Mouse (Mus musculus): ENCODE measurements at regions not wholly inside any gene's neighbourhood (a gene's known extent, or its start where the extent isn't known, plus 50 kb on each side); places are given as distances from the start of the nearest gene placed in this dataset.

DNA sequence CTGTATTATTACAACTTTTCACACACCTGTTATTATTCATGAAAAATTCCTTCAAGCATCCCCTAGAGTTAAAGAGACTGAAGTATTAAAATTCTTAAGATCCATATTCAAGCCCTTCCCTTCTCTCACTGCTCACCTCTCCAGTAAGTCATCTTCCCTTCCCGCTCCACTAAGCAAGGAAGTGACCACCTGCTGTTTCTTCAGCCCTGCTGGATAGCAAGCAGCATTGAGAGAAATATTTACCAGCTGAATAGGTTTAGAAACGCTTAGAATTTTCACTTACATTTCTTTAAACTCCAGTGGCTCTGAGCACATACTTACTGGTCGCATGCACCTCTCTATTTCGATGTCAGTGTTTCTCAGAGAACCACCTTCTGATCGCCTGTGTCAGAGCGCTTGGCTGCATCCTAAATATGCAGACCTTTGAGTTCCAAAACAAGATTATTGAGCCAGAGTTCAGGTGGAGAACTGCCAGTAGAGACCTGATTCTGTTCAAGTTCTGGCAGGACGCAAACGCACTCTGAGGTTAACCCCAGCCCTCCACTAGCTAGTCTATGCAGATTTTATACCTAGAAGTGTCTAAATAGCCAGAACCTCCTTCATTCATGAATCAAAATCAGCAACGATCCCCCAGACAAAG lies 314.9 kb downstream of the Mllt3 start:
- no peak for DNase-seq (ENCODE audit: low spot score in 2 of 2)

DNA sequence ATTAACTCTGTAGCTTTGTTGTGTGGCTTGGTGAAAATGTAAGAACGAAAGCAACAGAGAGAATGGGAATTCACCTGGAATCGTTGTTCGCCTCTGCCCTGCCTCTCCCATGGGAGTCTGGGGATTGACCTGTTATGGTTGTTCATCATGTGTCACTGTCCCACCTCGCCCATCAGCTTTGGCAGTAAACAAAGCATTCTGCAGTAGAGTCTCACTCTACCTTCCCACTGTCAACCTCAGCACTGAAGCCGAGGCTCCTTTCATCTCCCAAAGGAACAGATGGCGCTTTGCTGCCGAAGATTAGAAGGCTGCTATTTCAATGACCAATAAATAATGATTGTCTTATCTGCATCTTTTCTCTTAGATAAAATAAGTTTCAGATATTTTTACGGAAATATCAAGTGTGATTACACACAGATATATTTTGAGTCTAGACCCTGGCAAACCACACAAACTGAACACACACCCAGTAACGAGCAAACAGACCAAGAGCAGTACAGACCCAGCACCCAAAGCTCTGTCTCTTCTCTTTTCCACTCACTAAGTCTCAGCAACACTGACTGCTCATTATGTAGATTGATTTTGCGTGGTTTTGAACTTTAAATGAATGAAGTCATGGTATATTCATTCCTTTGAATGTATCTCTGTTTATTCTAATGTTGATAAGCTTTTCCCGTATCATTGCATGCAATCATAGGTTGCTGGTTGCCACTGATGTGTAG lies 317.8 kb downstream of the Mllt3 start:
- no peak for DNase-seq (ENCODE audit: low spot score in 2 of 2)

GRCm38 (mm10) chr4:87712691-87713090 lies 320.5 kb downstream of the Mllt3 start:
- DNase-seq (ENCODE audit: low spot score in 2 of 2), result no peak

GRCm38 (mm10) chr4:87712286-87712685 lies 320.9 kb downstream of the Mllt3 start:
- no peak for DNase-seq (ENCODE audit: low spot score in 2 of 2)

DNA sequence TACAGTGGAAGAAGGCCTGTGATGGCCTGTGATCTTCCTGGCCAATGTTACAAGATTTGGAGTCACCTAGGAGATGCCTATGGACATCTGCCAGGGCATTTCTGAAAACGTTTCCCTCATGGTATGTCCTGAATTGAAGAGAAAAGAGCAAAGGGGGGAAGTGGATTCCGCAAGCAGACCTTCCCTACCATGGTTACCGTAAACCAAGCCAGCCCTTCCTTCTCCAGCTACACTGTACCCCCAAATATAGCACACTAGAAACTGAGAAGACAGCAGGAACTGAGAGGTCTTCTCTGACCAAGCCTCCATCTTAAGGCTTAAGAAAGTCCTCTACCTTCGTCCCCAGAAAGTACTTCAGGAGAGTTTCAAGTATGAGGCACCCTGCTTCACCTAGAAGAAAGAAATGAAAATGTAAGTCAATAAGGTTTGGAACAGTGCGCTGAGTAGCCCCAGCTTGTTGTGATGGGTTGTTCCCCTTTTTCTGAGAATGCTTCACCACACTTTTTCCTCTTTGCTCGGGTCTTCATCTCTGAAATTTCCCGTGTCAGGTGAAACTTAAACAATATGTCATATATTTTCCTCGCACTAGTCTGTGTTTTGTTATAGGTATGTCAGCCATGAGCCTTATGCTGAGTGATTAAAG lies 321.9 kb downstream of the Mllt3 start:
- DNase-seq (ENCODE audit: low spot score in 2 of 2), result no peak

DNA sequence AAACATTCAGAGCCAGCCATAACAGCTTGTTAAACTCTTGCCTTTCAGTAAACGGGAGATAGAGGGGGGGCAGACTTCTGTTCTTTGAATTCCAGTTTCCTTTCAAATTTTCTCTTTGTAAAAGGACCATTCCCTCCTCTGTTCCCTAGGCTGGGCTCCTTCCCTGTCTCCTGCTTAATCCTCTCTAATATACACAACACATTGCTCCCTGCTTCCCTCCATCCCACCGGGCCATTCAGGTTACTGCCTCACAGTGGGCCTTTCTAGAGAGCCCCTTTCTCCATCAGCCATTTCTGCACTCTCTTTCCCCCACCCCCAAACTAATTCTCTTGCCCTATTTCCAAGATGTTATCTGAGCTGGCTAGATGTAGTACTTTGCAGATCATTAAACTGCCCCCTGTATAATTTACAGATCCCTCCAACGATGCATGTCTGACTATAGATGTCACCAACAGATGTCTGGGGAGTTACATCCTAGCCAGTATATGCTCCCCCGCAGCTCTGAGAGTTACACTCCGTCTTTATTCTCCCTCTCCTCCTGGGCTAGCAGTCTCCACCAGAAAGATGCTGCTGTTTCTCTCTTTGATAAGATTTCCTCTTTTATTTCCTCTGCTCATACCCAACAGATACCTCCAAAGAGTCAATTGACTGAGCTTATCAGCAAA lies 324.1 kb downstream of the Mllt3 start:
- DNase-seq (ENCODE audit: low spot score in 2 of 2), result no peak

GRCm38 (mm10) chr4:87707386-87707785 lies 325.8 kb downstream of the Mllt3 start:
- DNase-seq (ENCODE audit: low spot score in 2 of 2), result no peak

- no peak for DNase-seq (ENCODE audit: low spot score in 2 of 2)
Measured at GRCm38 (mm10) chr4:87702834-87703233, 330.3 kb downstream of the Mllt3 start.

DNA sequence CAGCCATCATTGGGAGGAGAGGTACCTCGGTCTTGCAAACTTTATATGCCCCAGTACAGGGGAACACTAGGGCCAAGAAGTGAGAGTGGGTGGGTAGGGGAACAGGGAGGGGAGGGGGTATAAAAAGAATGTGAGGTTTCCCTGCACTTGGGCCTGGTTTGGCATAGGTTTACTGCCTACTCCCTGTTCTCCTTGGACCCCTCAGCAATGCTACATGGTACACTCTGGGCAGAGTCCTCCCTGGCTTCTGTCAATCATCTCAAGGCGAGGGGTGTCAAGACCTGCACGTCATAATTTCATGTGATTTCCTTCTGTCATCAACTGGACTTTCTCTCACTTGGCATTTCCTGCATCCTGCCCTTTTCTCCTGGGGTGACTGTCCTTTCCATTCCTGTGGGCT lies 330.9 kb downstream of the Mllt3 start:
- no peak for DNase-seq (ENCODE audit: low spot score in 2 of 2)

DNA sequence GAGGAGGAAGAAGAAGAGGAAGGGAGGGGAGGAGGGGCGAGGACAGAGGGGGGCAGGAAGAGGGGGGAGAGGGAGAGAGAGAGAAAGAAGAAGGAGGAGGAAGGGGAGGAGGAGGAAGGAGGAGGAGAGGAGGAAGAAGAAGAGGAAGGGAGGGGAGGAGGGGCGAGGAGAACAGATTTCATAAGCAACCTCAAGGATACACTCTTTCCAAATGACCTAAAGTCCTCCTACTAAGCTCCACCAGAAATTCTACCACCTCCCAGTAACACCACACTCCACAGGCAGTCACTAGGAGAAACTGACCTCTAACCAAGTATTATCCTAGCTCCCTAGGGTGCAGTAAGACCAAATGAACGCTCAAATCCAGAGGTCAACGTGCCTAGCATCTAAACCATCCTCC lies 332.1 kb downstream of the Mllt3 start:
- DNase-seq (ENCODE audit: low spot score in 2 of 2), result no peak

GRCm38 (mm10) chr4:87700508-87700907 lies 332.7 kb downstream of the Mllt3 start:
- DNase-seq (ENCODE audit: low spot score in 2 of 2), result no peak

DNA sequence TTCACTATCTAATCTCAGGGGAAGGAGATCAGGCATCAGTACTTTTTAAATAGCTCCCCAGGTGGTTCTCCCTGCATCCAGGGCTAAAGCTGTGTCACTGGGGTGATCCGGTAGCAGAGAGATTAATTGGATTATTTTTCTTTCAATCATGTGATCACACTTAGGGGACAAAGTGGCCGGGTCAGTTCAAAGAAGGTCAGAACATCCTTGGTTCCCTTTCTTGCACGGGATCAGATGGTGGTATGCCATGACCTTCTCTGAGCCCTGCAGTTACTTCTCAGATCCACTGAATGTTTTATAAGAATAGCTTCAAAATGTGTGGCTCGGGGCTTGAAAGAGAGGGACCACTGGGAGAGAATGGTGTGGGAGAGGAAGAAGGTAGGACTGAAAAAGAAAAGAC lies 333.6 kb downstream of the Mllt3 start:
- DNase-seq (ENCODE audit: low spot score in 2 of 2), result no peak

DNA sequence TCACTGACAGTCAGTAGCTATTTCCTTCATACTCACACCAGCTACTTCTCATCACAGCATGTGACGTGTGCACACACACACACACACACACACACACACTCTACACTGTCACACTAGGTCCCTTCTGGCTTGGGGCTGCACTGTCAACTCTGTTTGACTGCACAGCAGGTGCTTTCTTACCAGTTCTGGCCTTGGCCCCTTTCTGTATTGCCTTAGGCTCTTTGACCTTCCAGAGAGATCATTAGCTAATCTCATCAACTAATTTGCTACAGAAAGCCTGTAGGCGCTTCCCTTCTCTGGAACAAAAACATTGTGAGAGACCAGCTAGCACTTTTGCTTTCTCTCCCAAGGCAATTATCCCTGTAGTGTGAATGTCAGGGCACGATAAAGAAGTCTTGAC lies 334.4 kb downstream of the Mllt3 start:
- no peak for DNase-seq (ENCODE audit: low spot score in 2 of 2)

GRCm38 (mm10) chr4:87696921-87697320 lies 336.2 kb downstream of the Mllt3 start:
- no peak for DNase-seq (ENCODE audit: low spot score in 2 of 2)

DNA sequence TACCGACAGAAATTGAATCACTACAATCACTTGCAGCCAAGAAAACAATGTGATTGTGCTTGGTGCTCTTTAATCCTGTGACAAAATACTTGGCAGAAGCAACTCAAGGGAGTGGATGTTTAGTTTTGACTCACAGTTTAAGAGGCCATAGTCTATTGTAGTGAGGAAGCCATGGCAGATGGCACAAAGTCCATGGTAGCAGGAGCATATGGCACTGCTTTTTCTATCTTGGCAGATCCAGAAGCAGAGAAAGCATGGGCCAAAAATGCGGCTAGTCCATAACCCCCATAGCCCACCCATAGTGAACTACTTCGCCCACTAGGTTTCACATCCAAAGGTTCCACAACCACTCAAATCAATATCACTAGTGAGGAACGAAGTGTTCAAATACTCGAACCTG lies 337.4 kb downstream of the Mllt3 start:
- DNase-seq (ENCODE audit: low spot score in 2 of 2), result no peak

GRCm38 (mm10) chr4:87692741-87693140 lies 340.4 kb downstream of the Mllt3 start:
- DNase-seq (ENCODE audit: low spot score in 2 of 2), result no peak

- DNase-seq (ENCODE audit: low spot score in 2 of 2), result no peak
Measured at GRCm38 (mm10) chr4:87684952-87685351, 348.2 kb downstream of the Mllt3 start.

DNA sequence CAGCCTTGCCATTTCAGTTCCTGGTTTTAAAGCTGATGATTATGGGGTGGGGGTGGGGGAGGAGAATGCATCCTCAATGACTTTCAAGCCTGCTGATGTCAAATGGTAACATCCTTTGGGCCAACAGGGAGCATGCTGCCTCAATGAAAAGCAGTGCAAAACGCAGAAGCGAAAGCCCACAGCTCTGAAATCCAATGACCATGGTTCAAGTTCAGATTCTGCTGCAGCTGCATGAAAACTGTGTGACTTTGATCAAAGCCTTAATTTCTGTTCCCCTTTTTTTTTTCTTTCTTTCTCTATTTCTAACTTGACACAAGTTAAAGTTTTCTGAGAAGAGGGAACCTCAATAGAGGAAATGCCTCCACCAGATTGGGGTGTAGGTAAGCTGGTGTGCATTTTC lies 350.4 kb downstream of the Mllt3 start:
- DNase-seq (ENCODE audit: low spot score in 2 of 2), result no peak

GRCm38 (mm10) chr4:87671101-87671500 lies 362.1 kb downstream of the Mllt3 start:
- no peak for DNase-seq (ENCODE audit: low spot score in 2 of 2)

DNA sequence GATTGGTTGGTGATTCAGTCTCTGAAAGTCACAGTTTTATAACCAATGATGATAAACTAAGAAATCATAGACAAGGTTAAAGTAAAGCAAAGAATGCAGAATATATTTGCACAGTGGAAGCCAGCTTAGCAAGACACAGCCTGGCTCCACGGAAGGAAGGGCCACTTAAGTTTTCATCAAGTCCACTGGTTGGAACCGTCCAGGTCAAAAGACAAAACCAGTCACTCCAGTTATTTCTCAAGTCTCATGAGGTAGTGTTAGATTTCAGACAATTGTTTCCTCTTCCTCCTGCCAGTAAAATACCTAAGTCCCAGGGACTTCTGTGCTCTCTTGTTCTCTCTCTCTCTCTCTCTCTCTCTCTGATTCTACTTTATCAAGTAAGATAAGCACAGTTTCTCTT lies 363.0 kb downstream of the Mllt3 start:
- DNase-seq (ENCODE audit: low spot score in 2 of 2), result no peak

- DNase-seq (ENCODE audit: low spot score in 2 of 2), result no peak
Measured at GRCm38 (mm10) chr4:87669480-87669879, 363.7 kb downstream of the Mllt3 start.

GRCm38 (mm10) chr4:87668314-87668713 lies 364.9 kb downstream of the Mllt3 start:
- DNase-seq (ENCODE audit: low spot score in 2 of 2), result no peak
